Mouse (Mus musculus): ENCODE results near the gene Cacna2d2. TPM values are rescaled to one million over a fixed set of nuclear protein-coding genes. Genes with fewer than 3 reads are reported as not detected.

Cacna2d2 gene
- total and polyA plus RNA-seq, 2 experiments = not detected

DNA sequence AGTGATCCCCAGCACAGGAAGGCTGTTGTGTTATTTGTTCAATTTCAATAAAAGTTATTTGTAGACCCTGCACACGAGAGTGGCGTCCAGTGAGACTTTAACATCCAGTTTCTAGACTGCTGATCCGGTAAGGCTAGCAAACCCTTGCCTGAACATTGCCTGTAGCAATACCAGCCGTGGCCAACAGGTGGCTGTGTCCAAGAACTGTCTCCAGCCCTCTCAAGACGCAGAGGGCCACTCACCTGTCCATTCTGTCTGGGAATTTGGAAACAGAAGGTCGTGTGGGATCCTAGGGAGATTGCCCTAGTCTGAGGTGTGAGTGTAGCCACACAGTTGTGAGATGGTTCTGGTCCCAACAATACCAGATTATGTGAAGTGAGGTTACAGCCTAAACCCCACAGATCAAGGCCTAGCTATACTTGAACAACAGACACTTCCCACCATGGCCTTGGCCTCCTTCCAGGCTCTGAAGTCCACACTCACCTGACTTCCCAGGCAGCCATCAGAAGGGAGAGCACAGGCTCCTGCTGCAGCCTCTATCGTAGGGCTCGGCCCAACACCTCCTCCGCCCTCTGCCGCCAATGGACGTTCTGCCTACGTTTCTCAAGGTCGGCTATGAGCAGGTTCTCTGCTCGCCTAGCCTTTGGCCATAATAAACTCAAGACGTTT is 166.8 kb downstream of the Cacna2d2 start:
- H3K4me3 ChIP-seq (ENCODE audit: insufficient read depth, low read depth, low read length) = peak overlapping the region; percentile 28

DNA sequence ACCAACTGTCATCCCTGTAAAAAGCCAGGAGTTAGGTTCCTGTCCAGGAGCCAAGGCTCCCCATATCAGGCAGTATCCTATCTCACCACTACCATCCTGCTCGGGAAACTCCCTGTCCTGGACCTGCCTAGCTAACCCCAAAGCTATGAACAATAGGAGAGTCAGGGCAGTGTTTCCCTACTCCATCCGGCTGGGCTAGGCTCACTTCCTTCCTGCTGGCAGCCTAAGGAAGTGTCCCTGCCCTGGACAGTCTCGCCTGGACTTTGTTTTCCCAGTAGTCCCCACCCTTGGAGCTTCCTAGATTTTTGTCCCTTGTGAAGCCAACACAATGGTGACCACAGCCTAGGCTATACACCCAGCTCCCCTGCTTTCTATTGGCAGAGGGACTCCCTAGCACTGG is 167.4 kb downstream of the Cacna2d2 start:
- peak overlapping the region; percentile 82; the same call in 1 of the 2 replicates for H3K9ac ChIP-seq (ENCODE audit: low read depth, low read length)
- H3K4me1 ChIP-seq (ENCODE audit: control insufficient read depth, insufficient read depth, low read length) = peaks cover 41% of the 10 kb centered on the region
- no peak overlapping the region for H3K4me3 ChIP-seq (ENCODE audit: insufficient read depth, low read depth, low read length)

More for the DNA sequence above, 166.8 kb downstream of the Cacna2d2 start:
- peaks cover 7% of the 10 kb centered on the region for H3K36me3 ChIP-seq (ENCODE audit: control insufficient read depth, insufficient read depth, low read length)
- H3K27ac ChIP-seq (replicated peaks; ENCODE audit: insufficient read depth, low read depth, low read length) = peak overlapping the region; percentile 94
- DNase-seq (ENCODE audit: extremely low read depth, low read depth, low spot score) = peak; percentile 79
- H3K27me3 ChIP-seq (ENCODE audit: control insufficient read depth, insufficient read depth, low read length) = no peaks in the 10 kb centered on the region
- peak overlapping the region; percentile 21 for H3K9ac ChIP-seq (ENCODE audit: low read depth, low read length)
- peaks cover 35% of the 10 kb centered on the region for H3K4me1 ChIP-seq (ENCODE audit: control insufficient read depth, insufficient read depth, low read length)
- peaks cover 29% of the 10 kb centered on the region; the same call in 1 of the 2 replicates for H3K79me2 ChIP-seq (ENCODE audit: control insufficient read depth, insufficient read depth, low read length)
- TF ChIP-seq CTCF (IDR thresholded peaks at IDR 0.05; ENCODE audit: low read depth, low read length) (peak; percentile 92), POLR2A (IDR thresholded peaks at IDR 0.05; ENCODE audit: extremely low read depth, insufficient read depth, low read length) (0 out of 2 replicates have a peak, but pooled peaks have one; percentile 26)
- 18% methylated on average over 15 of the region's 15 CpGs for WGBS

DNA sequence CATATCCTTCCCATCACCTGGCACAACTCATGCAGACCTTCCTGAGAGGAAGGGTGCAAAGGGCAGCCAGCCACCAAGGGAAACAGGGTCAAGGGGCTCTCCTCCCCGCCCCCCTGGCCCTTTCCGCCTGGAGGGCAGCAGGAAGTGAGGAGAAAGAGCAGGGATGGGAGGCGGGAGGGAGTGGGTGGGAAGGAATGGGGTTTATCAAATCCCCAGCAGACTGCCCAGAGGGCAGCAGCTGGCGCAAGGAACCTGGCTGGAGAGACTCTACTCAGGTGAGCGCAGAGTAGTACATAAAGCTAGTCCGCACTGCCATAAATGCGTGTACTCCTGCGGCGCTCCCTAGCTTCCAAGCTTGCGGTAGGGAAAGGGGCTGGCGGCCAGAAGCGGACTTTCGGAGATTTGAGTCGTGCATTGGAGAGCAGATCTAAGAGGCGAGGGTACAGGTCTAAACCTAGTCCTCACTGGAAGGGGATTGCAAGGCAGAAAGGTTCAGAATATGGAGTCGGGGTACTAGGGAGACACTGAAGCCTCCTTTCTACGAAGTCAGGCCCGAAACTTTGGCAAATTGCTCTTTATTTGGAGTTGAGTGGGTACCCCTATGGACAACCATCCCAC is 168.4 kb downstream of the Cacna2d2 start, which contains the start of gene Hyal2:
Gene Hyal2, plus strand, starts transcription at position 244 of the 618 bp plus-strand sequence.
- Histone ChIP-seq H3K4me3 (ENCODE audit: insufficient read depth, low read depth, low read length) (peak within 1 kb of the TSS; percentile 83), H3K36me3 (ENCODE audit: control insufficient read depth, insufficient read depth, low read length) (peaks cover 7% of the 10 kb centered on the region), H3K27me3 (ENCODE audit: control insufficient read depth, insufficient read depth, low read length) (no peaks in the 10 kb centered on the region), H3K79me2 (ENCODE audit: control insufficient read depth, insufficient read depth, low read length) (peaks cover 33% of the 10 kb centered on the region; the same call in 1 of the 2 replicates), H3K9ac (ENCODE audit: low read depth, low read length) (peak within 1 kb of the TSS; percentile 82), H3K4me1 (ENCODE audit: control insufficient read depth, insufficient read depth, low read length) (peaks cover 41% of the 10 kb centered on the region), H3K27ac (replicated peaks; ENCODE audit: insufficient read depth, low read depth, low read length) (peak within 1 kb of the TSS; percentile 94)
- TF ChIP-seq CTCF (IDR thresholded peaks at IDR 0.05; ENCODE audit: low read depth, low read length) (no peak), POLR2A (IDR thresholded peaks at IDR 0.05; ENCODE audit: extremely low read depth, insufficient read depth, low read length) (peak; percentile 69)
- DNase-seq (ENCODE audit: extremely low read depth, low read depth, low spot score) = peak; percentile 76
- WGBS = 11% methylated on average over 18 of the region's 18 CpGs

More for the DNA sequence above, 167.4 kb downstream of the Cacna2d2 start:
- peak; percentile 62 for DNase-seq (ENCODE audit: extremely low read depth, low read depth, low spot score)
- TF ChIP-seq POLR2A (IDR thresholded peaks at IDR 0.05; ENCODE audit: extremely low read depth, insufficient read depth, low read length) (no peak), CTCF (IDR thresholded peaks at IDR 0.05; ENCODE audit: low read depth, low read length) (0 out of 2 replicates have a peak, but pooled peaks have one; percentile 30)
- Histone ChIP-seq H3K79me2 (ENCODE audit: control insufficient read depth, insufficient read depth, low read length) (peaks cover 29% of the 10 kb centered on the region; the same call in 1 of the 2 replicates), H3K36me3 (ENCODE audit: control insufficient read depth, insufficient read depth, low read length) (peaks cover 2% of the 10 kb centered on the region), H3K27me3 (ENCODE audit: control insufficient read depth, insufficient read depth, low read length) (no peaks in the 10 kb centered on the region), H3K27ac (replicated peaks; ENCODE audit: insufficient read depth, low read depth, low read length) (peak overlapping the region; percentile 94)
- WGBS = 7% methylated on average over 3 of the region's 3 CpGs

GRCm38 (mm10) chr9:107568331-107569261 is 169.2 kb downstream of the Cacna2d2 start:
- Histone ChIP-seq H3K79me2 (ENCODE audit: control insufficient read depth, insufficient read depth, low read length) (peaks cover 30% of the 10 kb centered on the region; the same call in 1 of the 2 replicates), H3K9ac (ENCODE audit: low read depth, low read length) (peak overlapping the region; percentile 82), H3K27ac (replicated peaks; ENCODE audit: insufficient read depth, low read depth, low read length) (peak overlapping the region; percentile 94), H3K4me1 (ENCODE audit: control insufficient read depth, insufficient read depth, low read length) (peaks cover 41% of the 10 kb centered on the region), H3K36me3 (ENCODE audit: control insufficient read depth, insufficient read depth, low read length) (peaks cover 7% of the 10 kb centered on the region), H3K27me3 (ENCODE audit: control insufficient read depth, insufficient read depth, low read length) (no peaks in the 10 kb centered on the region), H3K4me3 (ENCODE audit: insufficient read depth, low read depth, low read length) (peak overlapping the region; percentile 83)
- DNase-seq (ENCODE audit: extremely low read depth, low read depth, low spot score) = peak; percentile 91
- TF ChIP-seq POLR2A (IDR thresholded peaks at IDR 0.05; ENCODE audit: extremely low read depth, insufficient read depth, low read length) = 0 out of 2 replicates have a peak, but pooled peaks have one; percentile 29
- TF ChIP-seq CTCF (IDR thresholded peaks at IDR 0.05; ENCODE audit: low read depth, low read length) = no peak
- WGBS = under 1% methylated on average over 41 of the region's 41 CpGs

- Histone ChIP-seq H3K4me3 (ENCODE audit: insufficient read depth, low read depth, low read length) (peak overlapping the region; percentile 83), H3K27ac (replicated peaks; ENCODE audit: insufficient read depth, low read depth, low read length) (peak overlapping the region; percentile 94), H3K27me3 (ENCODE audit: control insufficient read depth, insufficient read depth, low read length) (no peaks in the 10 kb centered on the region), H3K4me1 (ENCODE audit: control insufficient read depth, insufficient read depth, low read length) (peaks cover 35% of the 10 kb centered on the region), H3K36me3 (ENCODE audit: control insufficient read depth, insufficient read depth, low read length) (peaks cover 7% of the 10 kb centered on the region), H3K9ac (ENCODE audit: low read depth, low read length) (peak overlapping the region; percentile 82), H3K79me2 (ENCODE audit: control insufficient read depth, insufficient read depth, low read length) (peaks cover 27% of the 10 kb centered on the region; the same call in 1 of the 2 replicates)
- under 1% methylated on average over 23 of the region's 23 CpGs for WGBS
- DNase-seq (ENCODE audit: extremely low read depth, low read depth, low spot score) = peak; percentile 60
- TF ChIP-seq CTCF (IDR thresholded peaks at IDR 0.05; ENCODE audit: low read depth, low read length) = no peak
- TF ChIP-seq POLR2A (IDR thresholded peaks at IDR 0.05; ENCODE audit: extremely low read depth, insufficient read depth, low read length) = no peak
Observed at GRCm38 (mm10) chr9:107569270-107569669, 169.9 kb downstream of the Cacna2d2 start.
